Mouse (Mus musculus) ES-E14 (cell line): ENCODE results near the gene Pitpnc1.

ENCODE experiments used
- CHD2 ChIP-seq: IDR thresholded peaks from 2 replicates; pipeline ENCODE4 v1.6.1; 2014; ENCODE audit warnings: mild to moderate bottlenecking, low read depth, low read length, inconsistent platforms
- HCFC1 ChIP-seq: IDR thresholded peaks from 2 replicates; pipeline ENCODE4 v1.6.1; 2012; ENCODE audit warnings: low read length, inconsistent platforms, borderline replicate concordance; ENCODE audit not compliant: insufficient read depth

DNA sequence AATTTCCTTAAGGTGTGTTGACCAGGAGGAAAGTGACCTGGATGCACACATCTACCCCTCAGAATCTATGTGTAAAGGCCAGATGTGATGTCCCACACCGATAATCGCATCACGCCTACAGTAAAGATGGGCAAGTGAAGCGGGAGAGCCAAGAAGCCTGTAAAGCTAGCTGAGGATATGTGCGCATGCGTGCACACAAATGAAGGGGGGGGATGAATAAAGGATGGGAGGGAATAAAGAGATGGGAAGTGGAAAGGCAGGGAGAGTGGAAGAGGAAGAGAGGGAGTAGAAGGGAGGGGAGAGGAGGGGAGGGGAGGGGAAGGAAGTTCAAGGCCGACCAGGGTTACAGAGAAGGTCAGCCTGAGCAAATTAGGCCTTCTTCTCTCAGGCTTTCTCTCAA lies 61.6 kb downstream of the Pitpnc1 start:
- TF ChIP-seq HCFC1 (no peak), CHD2 (no peak)
